In genomic region chr6:55300704-55301103, GRCm38 (mm10) we compare ENCODE assay signal across 13 mouse cellular contexts.
"Had no signal": no experiment of that assay in that cellular context is flagged by ENCODE, and none has a peak within 500 bp of the region (broad histone marks: within the 10 kb centered on the region; RNA-seq: fewer than 3 reads in every experiment).

No protein-coding gene starts in this region.

- H3K9me3 ChIP-seq: kidney, embryonic 15.5 days; limb, embryonic 10.5 days; limb, embryonic 13.5 days; liver, embryonic 13.5 days; lung, embryonic 15.5 days; midbrain, embryonic 10.5 days; midbrain, embryonic 13.5 days had no signal

- DNase-seq: kidney, postnatal 10 days; liver; liver, embryonic 13.5 days; thymus, adult 2 months; thymus, postnatal 14 days; thymus, postnatal 4 days had no signal

- ATAC-seq: midbrain, embryonic 13.5 days; midbrain, embryonic 16.5 days had no signal

- H3K4me1 ChIP-seq: kidney, embryonic 15.5 days; lung, embryonic 15.5 days had no signal

- H3K27me3 ChIP-seq: kidney, embryonic 15.5 days; limb, embryonic 13.5 days; liver, embryonic 13.5 days; lung, embryonic 15.5 days; midbrain, embryonic 13.5 days had no signal

- H3K9ac ChIP-seq: kidney, embryonic 15.5 days; limb, embryonic 13.5 days; liver, embryonic 13.5 days; lung, embryonic 15.5 days; midbrain, embryonic 13.5 days had no signal

- H3K4me3 ChIP-seq: kidney, embryonic 15.5 days; limb, embryonic 10.5 days; limb, embryonic 13.5 days; liver, embryonic 13.5 days; lung, embryonic 15.5 days; midbrain, embryonic 10.5 days; midbrain, embryonic 13.5 days had no signal

- H3K36me3 ChIP-seq: liver, embryonic 13.5 days had no signal

- H3K4me2 ChIP-seq: kidney, embryonic 15.5 days; limb, embryonic 13.5 days; liver, embryonic 13.5 days; lung, embryonic 15.5 days; midbrain, embryonic 13.5 days had no signal

- H3K27ac ChIP-seq: kidney, embryonic 15.5 days; limb, embryonic 10.5 days; limb, embryonic 13.5 days; liver, embryonic 13.5 days; lung, embryonic 15.5 days; midbrain, embryonic 10.5 days; midbrain, embryonic 13.5 days had no signal
